Mouse (Mus musculus) erythroblast, embryonic 14.5 days (primary cell): Measurements from ENCODE around the gene Atp2c1. TPM values are rescaled to one million over a fixed set of nuclear protein-coding genes. Genes with fewer than 3 reads are reported as not detected.

Experiments used
- H3K27me3 ChIP-seq: 2 replicates; pipeline ENCODE4 v1.6.1; 2012; ENCODE audit warnings: inconsistent platforms; ENCODE audit not compliant: control insufficient read depth
- H3K36me3 ChIP-seq: 2 replicates; pipeline ENCODE4 v1.6.1; 2012; ENCODE audit warnings: mild to moderate bottlenecking, inconsistent platforms; ENCODE audit not compliant: control insufficient read depth
- H3K4me1 ChIP-seq: 2 replicates; pipeline ENCODE4 v1.6.1; 2012; ENCODE audit warnings: inconsistent platforms; ENCODE audit not compliant: control insufficient read depth
- H3K4me3 ChIP-seq: replicated peaks from 2 replicates; pipeline ENCODE3; 2012; ENCODE audit warnings: moderate library complexity, mild to moderate bottlenecking, inconsistent platforms
- H3K9me3 ChIP-seq: 2 replicates; pipeline ENCODE4 v1.6.1; 2012; ENCODE audit warnings: low read length, inconsistent platforms, mixed read lengths; ENCODE audit not compliant: control insufficient read depth
- GATA1 ChIP-seq: IDR thresholded peaks from 2 replicates; pipeline ENCODE4 v1.6.1; 2012; ENCODE audit warnings: low read length, inconsistent platforms, mixed read lengths
- TAL1 ChIP-seq: IDR thresholded peaks from 3 replicates; pipeline ENCODE4 v1.6.1; 2012; ENCODE audit warnings: low read length, inconsistent platforms, mixed read lengths
- polyA plus RNA-seq: library from polyadenylated mRNA; stranded (reverse); fragments of >175 nt; gene quantifications from 2 replicates; pipeline ENCODE4 v1.2.3, GENCODE M21; 2012

Atp2c1 gene
- polyA plus RNA-seq, 1 experiment = 0.32 TPM

GRCm38 (mm10) chr9:105467787-105468186 is 59.3 kb downstream of the Atp2c1 start:
- no peaks in the 10 kb centered on the region for H3K4me1 ChIP-seq
- H3K9me3 ChIP-seq = peaks cover 3% of the 10 kb centered on the region
- no peak overlapping the region for H3K4me3 ChIP-seq
- no peaks in the 10 kb centered on the region for H3K27me3 ChIP-seq
- TF ChIP-seq GATA1 = no peak
- peaks cover 18% of the 10 kb centered on the region for H3K36me3 ChIP-seq

DNA sequence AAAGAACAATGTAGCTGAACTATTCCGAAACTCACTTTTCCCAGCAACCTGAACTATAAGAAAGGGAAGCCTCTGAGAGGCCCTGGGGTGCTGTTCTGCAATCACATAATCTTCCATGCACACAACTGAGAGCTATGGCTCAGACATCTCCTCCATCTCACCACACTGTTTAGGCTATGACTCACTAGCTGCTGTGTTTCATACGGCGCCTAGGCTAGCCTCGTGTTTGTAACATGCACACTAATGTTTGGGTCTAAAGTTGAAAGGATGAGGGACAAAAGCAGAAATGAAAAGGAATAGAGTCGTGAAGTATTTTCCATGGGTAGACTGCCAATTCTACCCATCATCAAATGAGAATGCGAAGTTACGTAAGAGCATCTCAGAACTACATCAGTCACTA is 65.6 kb downstream of the Atp2c1 start:
- Histone ChIP-seq H3K27me3 (no peaks in the 10 kb centered on the region), H3K9me3 (no peaks in the 10 kb centered on the region), H3K4me3 (no peak overlapping the region), H3K4me1 (no peaks in the 10 kb centered on the region), H3K36me3 (peaks cover 35% of the 10 kb centered on the region)
- TF ChIP-seq TAL1 (no peak), GATA1 (no peak)

DNA sequence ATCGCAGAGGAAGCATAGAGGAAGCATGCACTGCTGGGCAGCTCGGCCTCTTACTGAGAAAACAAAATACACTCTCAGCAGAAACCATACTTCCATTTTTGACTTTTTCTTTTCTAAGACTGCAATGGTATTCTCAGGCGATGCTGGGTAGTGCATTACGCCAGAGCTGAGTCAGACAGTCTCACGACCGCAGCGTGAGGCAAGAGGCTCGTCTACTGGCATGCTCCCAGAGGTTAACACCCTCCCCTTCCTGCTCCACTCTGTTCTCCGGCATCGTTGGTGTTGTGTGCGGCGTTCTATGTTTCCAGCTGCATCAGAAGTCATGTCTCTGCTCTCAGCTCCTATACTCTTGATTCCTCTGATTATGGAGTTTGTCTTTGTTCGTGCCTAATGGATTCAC is 68.1 kb downstream of the Atp2c1 start:
- TF ChIP-seq TAL1 (no peak), GATA1 (no peak)
- Histone ChIP-seq H3K4me1 (no peaks in the 10 kb centered on the region), H3K9me3 (no peaks in the 10 kb centered on the region), H3K27me3 (no peaks in the 10 kb centered on the region), H3K4me3 (no peak overlapping the region), H3K36me3 (peaks cover 37% of the 10 kb centered on the region)

GRCm38 (mm10) chr9:105408549-105408948 is 118.6 kb downstream of the Atp2c1 start:
- TF ChIP-seq TAL1 = no peak
- no peak for TF ChIP-seq GATA1
- Histone ChIP-seq H3K36me3 (peaks cover 37% of the 10 kb centered on the region), H3K27me3 (no peaks in the 10 kb centered on the region), H3K9me3 (no peaks in the 10 kb centered on the region), H3K4me3 (no peak overlapping the region), H3K4me1 (no peaks in the 10 kb centered on the region)

GRCm38 (mm10) chr9:105395218-105395627 is 131.9 kb downstream of the Atp2c1 start, which contains the start of the genes Aste1 and Nek11:
Aste1 (plus strand) TSS chr9:105395392.
Nek11 (minus strand) TSS chr9:105395524.
- Histone ChIP-seq H3K4me3 (peak within 1 kb of the TSS; percentile 92), H3K9me3 (no peaks in the 10 kb centered on the region), H3K36me3 (peaks cover 28% of the 10 kb centered on the region), H3K4me1 (peaks cover 33% of the 10 kb centered on the region), H3K27me3 (peaks cover 12% of the 10 kb centered on the region)
- TF ChIP-seq GATA1 (no peak), TAL1 (no peak)

DNA sequence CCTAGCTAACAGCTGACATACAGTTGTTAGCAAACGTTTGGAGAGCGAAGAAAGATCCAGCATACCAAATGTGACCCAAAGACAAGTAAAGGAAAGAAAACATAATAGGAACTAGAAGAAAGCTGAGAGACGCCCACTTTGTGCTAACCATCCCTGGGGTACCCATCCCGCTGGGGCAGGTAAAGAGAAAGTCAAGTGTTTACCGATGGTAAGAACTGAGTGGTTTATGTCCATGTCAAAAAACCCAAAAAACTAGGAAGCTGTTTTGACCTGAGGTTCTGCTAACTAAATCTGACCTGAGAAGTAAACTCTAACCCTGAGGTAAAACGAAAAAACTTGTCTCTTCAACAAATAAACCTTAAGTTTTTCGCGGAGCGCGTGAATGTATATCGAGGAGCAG is 132.4 kb downstream of the Atp2c1 start:
- Histone ChIP-seq H3K4me1 (peaks cover 33% of the 10 kb centered on the region), H3K4me3 (peak overlapping the region; percentile 92), H3K9me3 (no peaks in the 10 kb centered on the region), H3K27me3 (peaks cover 12% of the 10 kb centered on the region), H3K36me3 (peaks cover 23% of the 10 kb centered on the region)
- TF ChIP-seq TAL1 (no peak), GATA1 (no peak)

- H3K27me3 ChIP-seq = peaks cover 12% of the 10 kb centered on the region
- no peaks in the 10 kb centered on the region for H3K9me3 ChIP-seq
- peaks cover 11% of the 10 kb centered on the region for H3K4me1 ChIP-seq
- H3K36me3 ChIP-seq = no peaks in the 10 kb centered on the region
- TF ChIP-seq TAL1 (no peak), GATA1 (no peak)
- H3K4me3 ChIP-seq = no peak overlapping the region
Observed at GRCm38 (mm10) chr9:105390616-105391015, 136.5 kb downstream of the Atp2c1 start.

- H3K4me1 ChIP-seq = no peaks in the 10 kb centered on the region
- no peaks in the 10 kb centered on the region for H3K36me3 ChIP-seq
- peaks cover 6% of the 10 kb centered on the region for H3K27me3 ChIP-seq
- no peaks in the 10 kb centered on the region for H3K9me3 ChIP-seq
- no peak overlapping the region for H3K4me3 ChIP-seq
- TF ChIP-seq GATA1 = no peak
- no peak for TF ChIP-seq TAL1
Observed at GRCm38 (mm10) chr9:105389289-105389688, 137.8 kb downstream of the Atp2c1 start.

- TF ChIP-seq GATA1 (no peak), TAL1 (no peak)
- Histone ChIP-seq H3K36me3 (no peaks in the 10 kb centered on the region), H3K4me1 (no peaks in the 10 kb centered on the region)
Observed at GRCm38 (mm10) chr9:105387403-105387802, 139.7 kb downstream of the Atp2c1 start.

DNA sequence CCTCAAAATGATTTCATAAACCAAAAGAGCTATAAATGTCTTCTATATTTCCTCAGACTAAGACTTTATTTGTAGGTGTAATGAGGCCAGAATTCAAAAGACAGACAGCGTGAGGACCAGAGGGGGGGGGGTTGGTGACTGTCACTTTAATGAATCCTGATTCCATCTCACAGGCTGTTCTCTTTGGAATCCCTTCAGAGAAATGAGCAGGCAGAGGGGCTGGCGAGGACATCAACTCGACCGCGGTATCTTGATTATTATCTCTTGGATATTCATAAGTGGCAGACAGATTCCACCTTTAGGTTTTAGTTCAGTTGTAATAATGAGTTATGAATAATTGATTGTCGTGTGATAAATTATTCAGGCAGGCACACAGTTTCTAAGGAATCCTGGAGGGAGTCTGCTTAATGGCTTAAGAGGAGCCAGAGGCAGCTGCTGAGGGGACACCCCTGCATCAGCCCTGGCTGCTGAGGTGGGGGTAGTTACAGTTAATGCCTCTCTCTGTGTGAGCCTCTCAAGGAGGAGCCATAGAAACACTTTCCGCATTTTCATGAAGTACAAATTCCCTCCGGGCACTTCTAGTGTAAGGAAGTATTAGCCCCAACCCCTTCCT is 147.5 kb downstream of the Atp2c1 start:
- Histone ChIP-seq H3K4me3 (no peak overlapping the region), H3K27me3 (no peaks in the 10 kb centered on the region), H3K9me3 (peaks cover 3% of the 10 kb centered on the region; the same call in 1 of the 2 replicates), H3K36me3 (no peaks in the 10 kb centered on the region), H3K4me1 (no peaks in the 10 kb centered on the region)
- TF ChIP-seq TAL1 (no peak), GATA1 (no peak)

More at GRCm38 (mm10) chr9:105387403-105387802, 139.7 kb downstream of the Atp2c1 start:
- H3K9me3 ChIP-seq = no peaks in the 10 kb centered on the region
- no peaks in the 10 kb centered on the region for H3K27me3 ChIP-seq
- no peak overlapping the region for H3K4me3 ChIP-seq
